Mouse (Mus musculus) gastrocnemius, adult 18-20 months (tissue): ENCODE results near the gene Arsg. TPM values are rescaled to one million over a fixed set of nuclear protein-coding genes. Genes with fewer than 3 reads are reported as not detected.
A peak's percentile ranks its signal among the peaks of the same experiment; 100 is the strongest.

Experiments used
- DNase-seq: peaks from one replicate; pipeline ENCODE4 v3.0.0; 2021; ENCODE audit warnings: low spot score
- total RNA-seq, 2 experiments: library from RNA; stranded (reverse); gene quantifications; 2 replicates each; pipeline ENCODE4 v1.2.3; 2021

Gene Arsg
- total RNA-seq, 2 experiments from 2014 or later: 1.2 to 1.6 TPM

- no peak for DNase-seq
These were observed 110.8 kb downstream of the Arsg start for GRCm38 (mm10) chr11:109583986-109584385.

GRCm38 (mm10) chr11:109584843-109585713 is 111.9 kb downstream of the Arsg start:
- peak; percentile 79 for DNase-seq

- no peak for DNase-seq
These were observed 113.2 kb downstream of the Arsg start for GRCm38 (mm10) chr11:109586424-109586823.

- no peak for DNase-seq
These were observed 113.8 kb downstream of the Arsg start for GRCm38 (mm10) chr11:109587019-109587418.

- DNase-seq: no peak
These were observed 114.6 kb downstream of the Arsg start for GRCm38 (mm10) chr11:109587638-109588374.

- peak; percentile 63 for DNase-seq
These were observed 116.8 kb downstream of the Arsg start for GRCm38 (mm10) chr11:109590012-109590411.

GRCm38 (mm10) chr11:109591511-109591910 is 118.3 kb downstream of the Arsg start:
- DNase-seq: no peak

- no peak for DNase-seq
These were observed 120.2 kb downstream of the Arsg start for GRCm38 (mm10) chr11:109593200-109593981.

GRCm38 (mm10) chr11:109594761-109595160 is 121.6 kb downstream of the Arsg start:
- no peak for DNase-seq

GRCm38 (mm10) chr11:109598778-109599570 is 125.8 kb downstream of the Arsg start:
- DNase-seq: no peak

- DNase-seq: no peak
These were observed 134.4 kb downstream of the Arsg start for GRCm38 (mm10) chr11:109607600-109607999.

- DNase-seq: no peak
These were observed 135.9 kb downstream of the Arsg start for GRCm38 (mm10) chr11:109608976-109609625.

GRCm38 (mm10) chr11:109610046-109610794 is 137.0 kb downstream of the Arsg start:
- DNase-seq: no peak

- DNase-seq: no peak
These were observed 137.7 kb downstream of the Arsg start for GRCm38 (mm10) chr11:109610795-109611302.

GRCm38 (mm10) chr11:109611303-109612149 is 138.4 kb downstream of the Arsg start, which contains the start of gene Wipi1:
Gene Wipi1, minus strand, starts transcription at chr11:109611967.
- DNase-seq: peak; percentile 100

- DNase-seq: no peak
These were observed 139.8 kb downstream of the Arsg start for GRCm38 (mm10) chr11:109612871-109613529.

GRCm38 (mm10) chr11:109615286-109615685 is 142.1 kb downstream of the Arsg start:
- DNase-seq: no peak

GRCm38 (mm10) chr11:109616352-109616751 is 143.2 kb downstream of the Arsg start:
- DNase-seq: no peak
